Mouse (Mus musculus) embryonic facial prominence, embryonic 13.5 days (tissue): ENCODE measurements around the gene Slc38a11. TPM values are rescaled to one million over a fixed set of nuclear protein-coding genes. Genes with fewer than 3 reads are reported as not detected.

Experiments
- ATAC-seq: fragments of 200-750 bp; cut with Nextera tagmentation; 2 replicates; pipeline ENCODE4 v1.8.0; 2017; ENCODE audit warnings: low read depth; ENCODE audit not compliant: insufficient number of reproducible peaks, insufficient read depth, low FRiP score, low TSS enrichment
- H3K27ac ChIP-seq: fragments of 300-500 bp; sonication (generic); 2 replicates; pipeline ENCODE4 v1.5.1; 2015; ENCODE audit warnings: moderate library complexity, mild to moderate bottlenecking, inconsistent platforms
- H3K27me3 ChIP-seq: fragments of 300-500 bp; sonication (generic); 2 replicates; pipeline ENCODE4 v1.6.1; 2015; ENCODE audit warnings: mild to moderate bottlenecking, inconsistent platforms
- H3K36me3 ChIP-seq: fragments of 300-500 bp; sonication (generic); 2 replicates; pipeline ENCODE4 v1.6.1; 2015; ENCODE audit warnings: mild to moderate bottlenecking, inconsistent platforms
- H3K4me1 ChIP-seq: fragments of 300-500 bp; sonication (generic); 2 replicates; pipeline ENCODE4 v1.6.1; 2015; ENCODE audit warnings: inconsistent platforms
- H3K4me2 ChIP-seq: fragments of 300-500 bp; sonication (generic); 2 replicates; pipeline ENCODE4 v1.6.1; 2015; ENCODE audit warnings: moderate library complexity, mild to moderate bottlenecking, inconsistent platforms
- H3K4me3 ChIP-seq: fragments of 300-500 bp; sonication (generic); 2 replicates; pipeline ENCODE4 v1.5.1; 2015; ENCODE audit warnings: mild to moderate bottlenecking, inconsistent platforms
- H3K9ac ChIP-seq: fragments of 300-500 bp; sonication (generic); 2 replicates; pipeline ENCODE4 v1.6.1; 2015; ENCODE audit warnings: mild to moderate bottlenecking, inconsistent platforms
- H3K9me3 ChIP-seq: fragments of 300-500 bp; sonication (generic); 2 replicates; pipeline ENCODE4 v1.6.1; 2016; ENCODE audit warnings: inconsistent platforms
- WGBS: fragments of 180-500 bp; shearing (Covaris S2); methylation state at CpG from one replicate; pipeline ENCODE4 v1.1.7; 2015; ENCODE audit warnings: mixed read lengths; 5-methylcytosine and 5-hydroxymethylcytosine counted together
- microRNA-seq: library from miRNA; unstranded; fragments of <30 nt; microRNA quantifications from one replicate; pipeline ENCODE4, GENCODE M21; 2016
- polyA plus RNA-seq: library from polyadenylated mRNA; unstranded; fragments of >200 nt; fragmentation: Nextera tagmentation; extraction: Ambion mirVana; gene quantifications from 2 replicates; pipeline ENCODE4 v1.2.1, GENCODE M21; 2015

Gene Slc38a11
- polyA plus RNA-seq, 1 experiment from 2014 or later = 0.27 TPM

DNA sequence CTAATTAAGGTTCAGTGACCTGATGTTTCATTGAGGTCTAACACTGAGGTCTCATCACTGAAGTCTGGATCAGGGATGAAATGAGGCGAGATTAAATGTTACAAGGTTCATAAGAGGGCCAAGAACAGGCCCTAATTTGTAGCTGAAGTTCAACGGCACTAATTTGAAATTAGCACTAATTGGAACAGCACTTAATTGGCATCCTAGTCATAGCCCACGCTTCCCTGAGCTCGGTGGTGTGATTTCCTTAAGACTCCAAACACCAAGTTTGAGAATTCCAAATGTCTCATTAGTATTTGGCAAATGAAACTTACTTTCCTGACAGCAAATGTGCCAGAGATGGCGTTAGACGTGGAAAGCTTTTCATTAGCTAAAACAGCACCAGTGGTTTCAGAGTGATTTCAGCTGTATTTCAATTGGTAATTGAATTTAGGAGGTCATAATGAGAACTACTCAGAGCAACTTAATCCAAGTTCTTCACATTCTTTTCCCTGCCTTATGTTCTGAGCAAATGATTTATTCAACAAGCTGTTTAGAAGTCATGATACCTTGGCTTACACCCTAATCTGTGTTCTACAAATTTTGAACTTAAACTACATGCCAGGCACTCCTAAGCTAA, 88.3 kb downstream of the Slc38a11 start:
- Histone ChIP-seq H3K27ac (no peak overlapping the region), H3K36me3 (no peaks in the 10 kb centered on the region), H3K4me2 (no peak overlapping the region), H3K27me3 (no peaks in the 10 kb centered on the region), H3K4me1 (no peaks in the 10 kb centered on the region), H3K9ac (no peak overlapping the region), H3K4me3 (no peak overlapping the region), H3K9me3 (no peaks in the 10 kb centered on the region)
- 65% methylated on average over 6 of the region's 6 CpGs for WGBS
- no peak for ATAC-seq

GRCm38 (mm10) chr2:65273910-65274309, 89.9 kb downstream of the Slc38a11 start:
- no peaks in the 10 kb centered on the region for H3K36me3 ChIP-seq
- H3K4me3 ChIP-seq = no peak overlapping the region
- H3K9me3 ChIP-seq = no peaks in the 10 kb centered on the region
- no peak for ATAC-seq
- no peak overlapping the region for H3K27ac ChIP-seq
- H3K27me3 ChIP-seq = no peaks in the 10 kb centered on the region
- H3K4me1 ChIP-seq = no peaks in the 10 kb centered on the region
- 26% methylated on average over 2 of the region's 2 CpGs for WGBS
- H3K9ac ChIP-seq = no peak overlapping the region
- H3K4me2 ChIP-seq = no peak overlapping the region

GRCm38 (mm10) chr2:65268731-65269130, 95.1 kb downstream of the Slc38a11 start:
- no peaks in the 10 kb centered on the region for H3K36me3 ChIP-seq
- H3K4me1 ChIP-seq = no peaks in the 10 kb centered on the region
- H3K9ac ChIP-seq = no peak overlapping the region
- no peak overlapping the region for H3K4me2 ChIP-seq
- WGBS = 69% methylated on average over 6 of the region's 6 CpGs
- no peak for ATAC-seq
- no peaks in the 10 kb centered on the region for H3K27me3 ChIP-seq
- no peak overlapping the region for H3K4me3 ChIP-seq
- H3K27ac ChIP-seq = no peak overlapping the region
- no peaks in the 10 kb centered on the region for H3K9me3 ChIP-seq

DNA sequence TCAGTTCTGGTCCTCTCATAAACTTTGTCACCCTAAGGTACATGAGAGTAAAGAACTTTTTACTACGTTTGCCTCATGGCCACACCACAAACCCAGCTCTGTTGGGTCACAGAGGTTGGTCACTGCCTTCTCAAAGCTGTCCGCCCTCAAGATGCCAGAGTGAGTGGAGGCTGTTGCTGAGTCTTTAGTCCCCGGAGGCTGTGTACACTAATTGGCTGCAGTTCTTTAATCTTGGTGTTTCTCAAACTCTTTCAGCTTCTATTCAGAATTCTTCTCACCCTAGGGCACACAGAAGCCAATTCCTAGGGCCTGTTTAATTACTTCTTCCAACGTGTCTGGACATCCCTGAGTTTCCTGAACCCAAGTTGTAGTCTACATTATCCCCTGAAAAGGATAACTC, 96.0 kb downstream of the Slc38a11 start:
- Histone ChIP-seq H3K4me3 (no peak overlapping the region), H3K4me2 (no peak overlapping the region), H3K4me1 (no peaks in the 10 kb centered on the region), H3K9ac (no peak overlapping the region), H3K27me3 (no peaks in the 10 kb centered on the region), H3K27ac (no peak overlapping the region), H3K36me3 (no peaks in the 10 kb centered on the region), H3K9me3 (no peaks in the 10 kb centered on the region)
- 32% methylated on average over 4 of the region's 4 CpGs for WGBS
- no peak for ATAC-seq

GRCm38 (mm10) chr2:65266576-65267299, 97.1 kb downstream of the Slc38a11 start:
- WGBS = 76% methylated on average over 5 of the region's 5 CpGs
- ATAC-seq = no peak

More at GRCm38 (mm10) chr2:65266576-65267299, 97.1 kb downstream of the Slc38a11 start:
- H3K9me3 ChIP-seq = no peaks in the 10 kb centered on the region
- H3K4me1 ChIP-seq = no peaks in the 10 kb centered on the region
- no peak overlapping the region for H3K9ac ChIP-seq
- no peak overlapping the region for H3K4me3 ChIP-seq
- H3K36me3 ChIP-seq = no peaks in the 10 kb centered on the region
- no peaks in the 10 kb centered on the region for H3K27me3 ChIP-seq
- no peak overlapping the region for H3K4me2 ChIP-seq
- H3K27ac ChIP-seq = no peak overlapping the region

Small RNAs within 50 kb of the gene (microRNA-seq; reads per million reads assigned to microRNA genes)
- gene Mir6337 = not detected

Other genes starting within 250 kb of the Slc38a11 start
- gene Cobll1, start 124.6 kb downstream of the Slc38a11 start, polyA plus RNA-seq = 3.0 and 3.3 TPM in 2 replicates
- gene Scn3a, start 203.6 kb upstream of the Slc38a11 start, polyA plus RNA-seq = 2.2 TPM in 2 replicates